Mouse (Mus musculus) right cerebral cortex, postnatal 4 days (tissue): Measurements from ENCODE around the gene Ptar1.

ENCODE experiments used
- DNase-seq: peaks from one replicate; pipeline ENCODE4 v3.0.0-alpha.2; 2022

Gene Ptar1

GRCm38 (mm10) chr19:23758554-23759321 lies 71.5 kb downstream of the Ptar1 start, which contains the start of gene Apba1:
TSS of gene Apba1 (plus strand) at chr19:23758887.
- DNase-seq: peak; percentile 90

GRCm38 (mm10) chr19:23759322-23759945 lies 72.2 kb downstream of the Ptar1 start:
- DNase-seq: no peak

DNA sequence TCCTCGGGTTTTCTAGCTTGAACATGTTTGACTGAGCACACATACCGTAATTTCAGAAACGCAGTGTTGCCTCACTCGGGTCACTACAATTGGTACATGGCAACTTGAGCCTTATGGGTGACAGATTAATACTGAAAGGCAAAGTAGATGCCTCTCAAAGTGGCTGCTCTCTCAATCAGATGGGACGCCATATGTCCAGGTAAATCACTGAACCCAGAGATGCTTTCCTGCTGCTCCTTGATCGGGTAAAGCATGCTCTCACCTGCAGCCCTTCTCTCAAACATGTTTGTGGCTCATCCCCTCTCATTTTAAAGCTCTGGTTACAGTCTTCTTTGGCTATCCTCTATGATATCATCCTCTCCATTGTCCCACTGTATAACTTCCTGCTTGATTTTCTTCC lies 76.1 kb downstream of the Ptar1 start:
- no peak for DNase-seq

GRCm38 (mm10) chr19:23764051-23764450 lies 76.8 kb downstream of the Ptar1 start:
- no peak for DNase-seq

- DNase-seq: no peak
Observed at GRCm38 (mm10) chr19:23768864-23769263, 81.6 kb downstream of the Ptar1 start.

DNA sequence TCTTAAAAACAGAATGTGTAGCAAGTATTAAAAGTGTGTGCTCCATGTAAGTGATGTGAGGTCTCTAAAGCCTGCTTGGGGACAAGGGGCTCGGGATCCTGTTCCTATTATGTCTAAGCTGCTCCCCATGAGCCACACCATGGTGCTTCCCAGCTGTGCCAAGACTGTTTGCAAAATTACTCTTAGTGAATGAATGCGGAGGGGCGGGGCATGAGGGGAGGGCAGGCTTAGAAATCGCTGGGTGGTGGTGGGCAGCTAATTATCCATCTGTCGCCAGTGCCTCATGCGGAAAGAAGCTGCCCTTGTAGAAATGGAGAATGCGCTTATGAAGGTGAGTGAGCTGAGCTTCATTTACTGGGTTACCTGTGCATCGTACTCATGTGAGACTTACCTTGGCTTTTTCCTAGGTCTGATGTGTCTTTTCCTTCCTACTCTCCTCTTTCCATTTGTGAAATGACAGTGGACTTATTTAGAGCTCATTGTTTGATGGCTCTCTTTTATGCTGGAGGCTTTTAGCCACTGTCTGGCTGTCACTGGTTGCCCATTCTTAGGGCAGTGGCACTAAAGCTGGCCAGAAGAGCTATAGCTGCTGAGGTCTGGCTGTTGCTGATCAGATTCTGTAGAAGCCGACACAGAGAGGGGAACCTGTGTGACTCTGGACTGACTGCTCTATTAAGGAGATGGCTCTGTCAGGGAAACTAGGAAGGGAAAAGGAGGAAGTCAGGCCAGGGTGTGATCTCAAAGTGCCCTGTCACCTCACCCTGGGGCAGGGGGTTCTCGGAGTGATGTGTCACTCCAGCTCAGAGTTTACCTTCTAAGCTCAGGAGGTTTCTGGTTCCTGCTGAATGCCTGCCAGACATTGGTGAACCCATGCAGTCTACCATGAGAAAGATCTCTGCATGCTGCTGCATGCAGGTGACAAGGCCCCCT lies 83.5 kb downstream of the Ptar1 start:
- DNase-seq: no peak

- DNase-seq: no peak
Observed at GRCm38 (mm10) chr19:23771971-23772370, 84.7 kb downstream of the Ptar1 start.

GRCm38 (mm10) chr19:23775356-23775755 lies 88.1 kb downstream of the Ptar1 start:
- DNase-seq: no peak

GRCm38 (mm10) chr19:23779130-23779529 lies 91.9 kb downstream of the Ptar1 start:
- no peak for DNase-seq

GRCm38 (mm10) chr19:23780105-23780504 lies 92.9 kb downstream of the Ptar1 start:
- no peak for DNase-seq
